Mouse (Mus musculus) lung, postnatal 0 days (tissue): ENCODE measurements around the gene Thsd7a. TPM values are rescaled to one million over a fixed set of nuclear protein-coding genes. Genes with fewer than 3 reads are reported as not detected.

ENCODE experiments used
- ATAC-seq: fragments of 200-750 bp; cut with Nextera tagmentation; 2 replicates; pipeline ENCODE4 v1.8.0; 2017; ENCODE audit warnings: moderate library complexity
- DNase-seq: peaks from one replicate; pipeline ENCODE4 v3.0.0-alpha.2; 2016; ENCODE audit warnings: low spot score
- H3K27ac ChIP-seq: fragments of 300-500 bp; sonication (generic); 2 replicates; pipeline ENCODE4 v1.5.1; 2014; ENCODE audit warnings: antibody characterized with exemption, mild to moderate bottlenecking, low read length, mixed read lengths
- H3K27me3 ChIP-seq: fragments of 300-500 bp; sonication (generic); replicated peaks from 2 replicates; pipeline ENCODE4 v1.6.1; 2014; ENCODE audit warnings: low read length, mixed read lengths; ENCODE audit not compliant: insufficient read depth
- H3K36me3 ChIP-seq: fragments of 300-500 bp; sonication (generic); 2 replicates; pipeline ENCODE4 v1.6.1; 2014; ENCODE audit warnings: low read length, mixed read lengths; ENCODE audit not compliant: insufficient read depth
- H3K4me1 ChIP-seq: fragments of 300-500 bp; sonication (generic); 2 replicates; pipeline ENCODE4 v1.6.1; 2014; ENCODE audit warnings: antibody characterized with exemption, low read depth, low read length, mixed read lengths; ENCODE audit not compliant: insufficient read depth
- H3K4me2 ChIP-seq: fragments of 300-500 bp; sonication (generic); replicated peaks from 2 replicates; pipeline ENCODE4 v1.6.1; 2014; ENCODE audit warnings: low read depth, mild to moderate bottlenecking, low read length, moderate library complexity, mixed read lengths
- H3K4me3 ChIP-seq: fragments of 300-500 bp; sonication (generic); 2 replicates; pipeline ENCODE4 v1.5.1; 2014; ENCODE audit warnings: low read depth, low read length
- H3K9ac ChIP-seq: fragments of 300-500 bp; sonication (generic); replicated peaks from 2 replicates; pipeline ENCODE4 v1.6.1; 2014; ENCODE audit warnings: low read depth, mild to moderate bottlenecking
- H3K9me3 ChIP-seq: fragments of 300-500 bp; sonication (generic); 2 replicates; pipeline ENCODE4 v1.6.1; 2016; ENCODE audit warnings: low read length, mixed read lengths
- CTCF ChIP-seq: IDR thresholded peaks from 2 replicates; pipeline ENCODE4 v1.5.1; 2016; ENCODE audit warnings: antibody characterized with exemption, mild to moderate bottlenecking
- EP300 ChIP-seq: IDR thresholded peaks from 2 replicates; pipeline ENCODE4 v1.6.1; 2016; ENCODE audit warnings: antibody characterized with exemption, mild to moderate bottlenecking, control low read depth
- WGBS: fragments of 180-500 bp; shearing (Covaris S2); extraction: QIAGEN DNeasy Blood & Tissue Kit; methylation state at CpG from one replicate; pipeline ENCODE4 v1.1.7; 2014; 5-methylcytosine and 5-hydroxymethylcytosine counted together
- polyA plus RNA-seq: library from polyadenylated mRNA; unstranded; fragments of >200 nt; fragmentation: Nextera tagmentation; extraction: Ambion mirVana; gene quantifications from 2 replicates; pipeline ENCODE4 v1.2.1, GENCODE M21; 2015

The Thsd7a gene
- polyA plus RNA-seq, 1 experiment from 2014 or later, result 2.8 TPM

DNA sequence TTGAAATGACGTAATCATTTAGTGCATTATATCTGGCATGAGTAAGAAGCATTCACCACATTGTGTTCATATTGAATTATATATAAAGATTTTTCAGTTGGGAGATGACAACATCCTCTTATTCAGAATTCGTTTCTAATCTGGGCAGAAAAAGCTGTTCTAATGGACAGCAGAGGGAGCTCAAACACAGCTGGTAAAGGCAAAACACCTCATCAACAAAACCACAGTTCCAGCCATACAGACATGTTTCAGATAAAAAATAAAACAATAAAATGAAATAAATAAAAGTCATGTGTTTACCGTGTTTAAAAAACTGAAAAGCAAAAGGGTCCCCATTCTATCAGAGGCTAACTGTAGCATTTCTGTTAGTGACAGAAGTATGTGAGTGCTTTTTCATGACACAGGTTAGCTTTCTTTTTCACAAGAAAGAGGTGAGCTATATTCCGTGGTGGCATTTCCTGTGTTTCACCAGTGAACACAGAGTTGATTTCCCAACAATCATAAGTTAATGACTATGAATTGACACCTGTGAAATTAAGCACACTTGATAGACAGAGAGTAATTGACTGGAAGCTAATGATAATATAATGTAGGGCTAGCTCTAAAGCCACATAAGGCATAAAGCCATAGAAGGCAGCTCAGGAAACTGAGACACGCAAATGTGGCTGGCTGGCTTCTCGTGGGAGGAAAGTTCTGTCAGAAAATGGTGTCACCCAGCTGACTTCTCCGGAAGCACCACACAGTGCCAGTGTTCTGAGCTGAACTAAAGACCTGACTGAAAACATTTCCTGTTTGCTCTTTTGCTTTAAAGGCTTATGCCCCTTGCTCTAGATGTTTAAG, 433.9 kb downstream of the Thsd7a start:
- Histone ChIP-seq H3K27ac (no peak overlapping the region), H3K27me3 (no peaks in the 10 kb centered on the region), H3K4me3 (no peak overlapping the region), H3K9me3 (no peaks in the 10 kb centered on the region), H3K9ac (no peak overlapping the region), H3K4me2 (no peak overlapping the region), H3K4me1 (no peaks in the 10 kb centered on the region), H3K36me3 (no peaks in the 10 kb centered on the region)
- TF ChIP-seq EP300 (no peak), CTCF (peak; percentile 66)
- ATAC-seq, result no peak
- WGBS, result 38% methylated on average over 7 of the region's 7 CpGs
- DNase-seq, result peak; percentile 44

DNA sequence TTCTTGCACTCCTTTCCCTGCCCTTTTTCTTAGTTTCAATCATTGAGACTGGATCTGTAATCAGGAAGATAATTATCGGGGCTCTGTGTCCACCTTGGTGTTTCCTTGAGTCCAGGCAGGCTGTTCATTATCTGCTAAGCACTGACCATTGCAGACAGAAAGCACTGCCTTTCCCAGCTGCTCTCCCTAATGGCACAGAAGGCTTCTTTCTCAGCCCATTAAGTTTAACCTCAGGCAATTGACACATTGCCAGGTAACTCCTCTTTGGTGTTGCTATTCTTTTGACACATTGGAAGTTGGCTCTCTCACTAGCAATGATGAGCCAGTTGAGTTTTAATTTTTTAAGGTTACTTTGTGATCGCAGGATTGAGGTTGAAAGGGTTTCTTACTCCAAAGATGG, 441.7 kb downstream of the Thsd7a start:
- H3K27me3 ChIP-seq, result no peaks in the 10 kb centered on the region
- no peak overlapping the region for H3K4me3 ChIP-seq
- no peak overlapping the region for H3K9ac ChIP-seq
- no peaks in the 10 kb centered on the region for H3K4me1 ChIP-seq
- WGBS, result 71% methylated on average over 2 of the region's 2 CpGs
- DNase-seq (no peak), ATAC-seq (no peak)
- H3K4me2 ChIP-seq, result no peak overlapping the region
- TF ChIP-seq CTCF, result no peak
- no peak for TF ChIP-seq EP300
- H3K27ac ChIP-seq, result no peak overlapping the region
- H3K36me3 ChIP-seq, result no peaks in the 10 kb centered on the region
- H3K9me3 ChIP-seq, result 0 out of 2 replicates have a peak, but pooled peaks cover 3% of the 10 kb centered on the region

DNA sequence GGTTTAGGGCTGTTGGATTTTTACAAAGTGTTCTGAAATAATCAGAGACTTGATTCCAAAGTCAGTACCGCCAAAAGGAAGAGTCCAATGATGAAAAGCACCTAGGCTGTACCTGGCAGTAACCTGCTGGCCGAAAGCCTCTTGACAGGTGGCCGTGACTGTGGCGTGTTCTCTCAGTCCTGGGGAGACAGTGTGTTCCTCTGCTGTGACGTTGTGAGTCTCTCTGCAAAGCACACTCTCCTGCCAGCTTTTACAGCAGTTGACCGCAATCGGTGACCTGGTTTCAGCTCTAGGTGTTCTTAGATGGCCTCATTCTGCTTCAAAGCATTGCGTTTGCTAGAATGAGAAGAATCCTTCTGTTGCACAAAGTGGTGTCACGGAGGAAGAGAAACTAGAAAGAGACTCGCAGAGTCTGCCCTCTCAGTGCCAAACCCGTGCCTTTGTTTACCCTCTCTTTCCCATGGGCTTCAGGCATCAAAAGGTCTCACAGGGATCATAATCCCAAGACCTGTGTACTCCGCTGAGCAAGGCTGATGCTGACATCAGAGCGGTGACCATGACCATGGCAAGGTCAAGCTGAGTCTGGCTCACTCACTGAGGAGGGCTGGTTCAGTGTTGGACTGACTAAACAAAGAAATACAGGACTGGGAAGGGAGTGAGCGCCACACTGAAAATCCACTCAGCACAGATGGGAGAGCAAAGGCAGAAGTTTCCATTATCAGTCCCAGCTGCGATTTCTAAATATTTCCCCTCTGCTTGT, 486.4 kb downstream of the Thsd7a start:
- H3K4me3 ChIP-seq, result no peak overlapping the region
- H3K27ac ChIP-seq, result no peak overlapping the region
- no peaks in the 10 kb centered on the region for H3K36me3 ChIP-seq
- no peaks in the 10 kb centered on the region for H3K4me1 ChIP-seq
- no peak overlapping the region for H3K4me2 ChIP-seq
- ATAC-seq (no peak), DNase-seq (no peak)
- 73% methylated on average over 15 of the region's 15 CpGs for WGBS
- H3K27me3 ChIP-seq, result no peaks in the 10 kb centered on the region
- TF ChIP-seq CTCF, result no peak
- no peak for TF ChIP-seq EP300
- no peak overlapping the region for H3K9ac ChIP-seq
- no peaks in the 10 kb centered on the region for H3K9me3 ChIP-seq
